8 mouse cellular contexts compared by ENCODE assay signal in genomic region chr9:88521961-88522568, GRCm38 (mm10). TPM values are rescaled to one million over a fixed set of nuclear protein-coding genes. Genes with fewer than 3 reads are reported as not detected.
DNase-seq lines count a peak whose midpoint lies in the region; ATAC-seq and TF ChIP-seq lines count a peak whose summit lies in the region.

No protein-coding gene starts in this region.

- H3K4me1 ChIP-seq in heart, embryonic 12.5 days (replicated peaks), result peaks cover 11% of the 10 kb centered on the region
- peaks cover 2% of the 10 kb centered on the region for H3K4me1 ChIP-seq in ES-Bruce4 (ENCODE audit: control insufficient read depth, insufficient read depth, low read length)
- peaks cover 22% of the 10 kb centered on the region for H3K4me1 ChIP-seq in forebrain, embryonic 16.5 days (replicated peaks; ENCODE audit: control insufficient read depth, insufficient read depth, low read length)
- H3K4me1 ChIP-seq in midbrain, embryonic 10.5 days, result peaks cover 29% of the 10 kb centered on the region

- peak overlapping the region; percentile 97 for H3K9ac ChIP-seq in heart, embryonic 12.5 days
- H3K9ac ChIP-seq in ES-Bruce4 (ENCODE audit: low read depth, poor library complexity, severe bottlenecking), result peak overlapping the region; percentile 92
- H3K9ac ChIP-seq in forebrain, embryonic 16.5 days (replicated peaks; ENCODE audit: low read depth, low read length), result peak overlapping the region; percentile 97

- TF ChIP-seq EP300 in ES-Bruce4 (IDR thresholded peaks at IDR 0.05; ENCODE audit: insufficient read depth, low read depth, low read length), result no peak

- H3K36me3 ChIP-seq in heart, embryonic 12.5 days, result peaks cover 17% of the 10 kb centered on the region
- peaks cover 23% of the 10 kb centered on the region for H3K36me3 ChIP-seq in ES-Bruce4 (ENCODE audit: control insufficient read depth, insufficient read depth, low read length, poor library complexity, severe bottlenecking)
- no peaks in the 10 kb centered on the region; the same call in 1 of the 2 replicates for H3K36me3 ChIP-seq in forebrain, embryonic 16.5 days (ENCODE audit: control insufficient read depth, insufficient read depth)
- peaks cover 24% of the 10 kb centered on the region for H3K36me3 ChIP-seq in midbrain, embryonic 10.5 days

- H3K27ac ChIP-seq in heart, embryonic 12.5 days (ENCODE audit: poor library complexity, severe bottlenecking), result peak overlapping the region; percentile 95
- peak overlapping the region; percentile 92 for H3K27ac ChIP-seq in ES-Bruce4 (ENCODE audit: insufficient read depth, low read length)
- H3K27ac ChIP-seq in forebrain, embryonic 16.5 days (ENCODE audit: low read length), result peak overlapping the region; percentile 98
- peak overlapping the region; percentile 96 for H3K27ac ChIP-seq in midbrain, embryonic 10.5 days (replicated peaks)

- no peak for ATAC-seq in heart, embryonic 12.5 days (ENCODE audit: insufficient number of reproducible peaks, low FRiP score)
- peak; percentile 2; the same call in 1 of the 2 replicates for ATAC-seq in forebrain, embryonic 16.5 days

- H3K4me3 ChIP-seq in heart, embryonic 12.5 days, result peak overlapping the region; percentile 92
- H3K4me3 ChIP-seq in ES-Bruce4 (ENCODE audit: low read depth, low read length), result peak overlapping the region; percentile 95
- H3K4me3 ChIP-seq in forebrain, embryonic 16.5 days (replicated peaks; ENCODE audit: low read length), result peak overlapping the region; percentile 94
- peak overlapping the region; percentile 77 for H3K4me3 ChIP-seq in midbrain, embryonic 10.5 days

- TF ChIP-seq POLR2A in ES-Bruce4 (IDR thresholded peaks at IDR 0.05; ENCODE audit: insufficient read depth, low read length), result no peak

- under 1% methylated on average over 10 of the region's 10 CpGs for WGBS in heart, embryonic 12.5 days
- under 1% methylated on average over 10 of the region's 10 CpGs for WGBS in forebrain, embryonic 16.5 days
- 0% methylated on average over 10 of the region's 10 CpGs for WGBS in midbrain, embryonic 10.5 days

- H3K4me2 ChIP-seq in heart, embryonic 12.5 days, result peak overlapping the region; percentile 71
- peak overlapping the region; percentile 72 for H3K4me2 ChIP-seq in forebrain, embryonic 16.5 days (ENCODE audit: low read length)

- no peak for TF ChIP-seq CTCF in ES-Bruce4 (IDR thresholded peaks at IDR 0.05; ENCODE audit: low read depth, low read length)

- DNase-seq in heart, adult 9 months (ENCODE audit: low spot score in 2 of 2), result no peak
- no peak for DNase-seq in midbrain, embryonic 10.5 days (ENCODE audit: low spot score)
- DNase-seq in right cerebral cortex, postnatal 25 days, result no peak
- no peak for DNase-seq in frontal cortex, postnatal 14 days (ENCODE audit: low spot score in 2 of 2)
- DNase-seq in layer of hippocampus, postnatal 25 days (ENCODE audit: extremely low spot score in 1 of 2, low spot score in 1 of 2), result no peak

- no peaks in the 10 kb centered on the region for H3K27me3 ChIP-seq in heart, embryonic 12.5 days (replicated peaks)
- no peaks in the 10 kb centered on the region for H3K27me3 ChIP-seq in ES-Bruce4 (ENCODE audit: control insufficient read depth, insufficient read depth, low read length, poor library complexity, severe bottlenecking)
- H3K27me3 ChIP-seq in forebrain, embryonic 16.5 days (replicated peaks; ENCODE audit: control insufficient read depth, insufficient read depth, low read length), result no peaks in the 10 kb centered on the region
- no peaks in the 10 kb centered on the region for H3K27me3 ChIP-seq in midbrain, embryonic 10.5 days (ENCODE audit: low read depth, poor library complexity, severe bottlenecking)

- H3K9me3 ChIP-seq in heart, embryonic 12.5 days (replicated peaks), result no peaks in the 10 kb centered on the region
- no peaks in the 10 kb centered on the region for H3K9me3 ChIP-seq in ES-Bruce4 (replicated peaks; ENCODE audit: control insufficient read depth, insufficient read depth, low read length, poor library complexity, severe bottlenecking)
- no peaks in the 10 kb centered on the region for H3K9me3 ChIP-seq in forebrain, embryonic 16.5 days (ENCODE audit: control insufficient read depth, low read length)
- H3K9me3 ChIP-seq in midbrain, embryonic 10.5 days (replicated peaks), result no peaks in the 10 kb centered on the region

RNA-seq across cellular contexts. Expression of gene Zfp949, which starts 25.8 kb away (rescaled TPM):
- 5.9 and 6.9 TPM in 2 replicates for polyA plus RNA-seq in heart, embryonic 12.5 days (2016; fragmentation: Nextera tagmentation; extraction: Ambion mirVana)
- polyA plus RNA-seq in ES-Bruce4 (2011; ENCODE audit: insufficient read depth, insufficient read length, low read depth, missing spikeins), result 7.9 and 11.5 TPM in 2 replicates
- polyA plus RNA-seq in forebrain, embryonic 16.5 days (2015; fragmentation: Nextera tagmentation; extraction: Ambion mirVana), result 14.7 and 16.8 TPM in 2 replicates
- 5.9 and 9.1 TPM in 2 replicates for polyA plus RNA-seq in midbrain, embryonic 10.5 days (2016; fragmentation: Nextera tagmentation; extraction: Ambion mirVana)
- 10 to 100 TPM; 19.6 to 22.2 TPM for total RNA-seq in layer of hippocampus, postnatal 25 days (2021)

RNA-seq across cellular contexts. Expression of gene Syncrip, which starts 39.7 kb away (rescaled TPM):
- polyA plus RNA-seq in heart, embryonic 12.5 days (2016; fragmentation: Nextera tagmentation; extraction: Ambion mirVana), result 67.7 and 74.2 TPM in 2 replicates
- polyA plus RNA-seq in ES-Bruce4 (2011; ENCODE audit: insufficient read depth, insufficient read length, low read depth, missing spikeins), result 314 and 327 TPM in 2 replicates
- polyA plus RNA-seq in forebrain, embryonic 16.5 days (2015; fragmentation: Nextera tagmentation; extraction: Ambion mirVana), result 122 and 136 TPM in 2 replicates
- 110 and 115 TPM in 2 replicates for polyA plus RNA-seq in midbrain, embryonic 10.5 days (2016; fragmentation: Nextera tagmentation; extraction: Ambion mirVana)
- total RNA-seq in layer of hippocampus, postnatal 25 days (2021), result 10 to 100 TPM; 62.4 to 69.4 TPM

RNA-seq across cellular contexts. Expression of gene Trim43a, which starts 58.6 kb away (rescaled TPM):
- 0.21 and 0.45 TPM in 2 replicates for polyA plus RNA-seq in heart, embryonic 12.5 days (2016; fragmentation: Nextera tagmentation; extraction: Ambion mirVana)
- not detected in 2 replicates for polyA plus RNA-seq in ES-Bruce4 (2011; ENCODE audit: insufficient read depth, insufficient read length, low read depth, missing spikeins)
- polyA plus RNA-seq in forebrain, embryonic 16.5 days (2015; fragmentation: Nextera tagmentation; extraction: Ambion mirVana), result 0.20 and 0.24 TPM in 2 replicates
- 0.06 and 0.24 TPM in 2 replicates for polyA plus RNA-seq in midbrain, embryonic 10.5 days (2016; fragmentation: Nextera tagmentation; extraction: Ambion mirVana)
- 1 to 10 TPM in 1 of 2 experiments, under 1 TPM in 1; 0.54 to 1.5 TPM for total RNA-seq in layer of hippocampus, postnatal 25 days (2021)
